Mouse (Mus musculus): ENCODE data around the gene Pde7b. TPM values are rescaled to one million over a fixed set of nuclear protein-coding genes. Genes with fewer than 3 reads are reported as not detected.
A peak's percentile ranks its signal among the peaks of the same experiment; 100 is the strongest.

The Pde7b gene
- total RNA-seq, 1 experiment from 2014 or later: 19.0 TPM

- no peak for DNase-seq
Observed at GRCm38 (mm10) chr10:20653299-20653698, 71.6 kb downstream of the Pde7b start.

DNA sequence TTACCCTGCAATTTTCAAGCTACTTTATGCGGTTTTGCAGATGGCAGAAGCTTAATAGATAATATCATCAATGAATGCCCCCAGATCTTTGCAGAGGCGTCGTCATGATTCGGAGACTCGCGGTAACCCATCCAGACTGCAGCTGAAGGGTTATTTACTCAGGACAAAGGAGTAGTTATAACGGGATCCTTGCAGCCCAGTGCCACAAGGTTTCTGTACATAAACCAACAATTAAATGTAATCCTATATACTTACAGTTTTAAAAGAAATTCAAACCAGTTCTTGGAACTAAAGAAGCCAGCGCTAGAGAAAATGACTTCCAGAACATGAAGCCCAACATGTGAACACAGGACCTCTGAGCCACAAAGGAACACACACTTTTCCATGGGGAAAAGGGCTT, 88.5 kb downstream of the Pde7b start:
- DNase-seq: no peak

- no peak for DNase-seq
Observed at GRCm38 (mm10) chr10:20633085-20633415, 91.8 kb downstream of the Pde7b start.

GRCm38 (mm10) chr10:20632256-20633084, 92.4 kb downstream of the Pde7b start:
- DNase-seq: no peak

GRCm38 (mm10) chr10:20630122-20630521, 94.8 kb downstream of the Pde7b start:
- DNase-seq: peak; percentile 45

GRCm38 (mm10) chr10:20625702-20626375, 99.0 kb downstream of the Pde7b start:
- no peak for DNase-seq

GRCm38 (mm10) chr10:20621661-20622454, 103.0 kb downstream of the Pde7b start:
- DNase-seq: no peak

DNA sequence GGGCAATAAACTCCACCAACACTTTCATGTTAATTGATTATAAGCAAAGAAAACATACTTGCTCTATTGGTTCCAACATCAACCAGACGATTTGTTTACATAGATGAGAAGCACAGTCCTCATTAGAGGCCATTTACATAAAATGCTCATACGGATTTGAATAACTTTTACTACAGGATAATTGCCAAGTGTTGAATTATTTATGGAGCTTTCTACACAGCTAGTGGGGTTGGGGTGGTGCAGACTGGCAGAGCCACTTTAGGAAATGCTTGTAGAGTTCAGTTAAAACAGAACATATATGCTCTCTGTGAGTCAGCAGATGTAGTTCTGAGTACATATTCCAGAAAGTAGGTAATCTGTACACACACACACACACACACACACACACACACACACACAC, 118.9 kb downstream of the Pde7b start:
- no peak for DNase-seq

- DNase-seq: peak; percentile 30
Observed at GRCm38 (mm10) chr10:20595107-20595810, 129.6 kb downstream of the Pde7b start.

DNA sequence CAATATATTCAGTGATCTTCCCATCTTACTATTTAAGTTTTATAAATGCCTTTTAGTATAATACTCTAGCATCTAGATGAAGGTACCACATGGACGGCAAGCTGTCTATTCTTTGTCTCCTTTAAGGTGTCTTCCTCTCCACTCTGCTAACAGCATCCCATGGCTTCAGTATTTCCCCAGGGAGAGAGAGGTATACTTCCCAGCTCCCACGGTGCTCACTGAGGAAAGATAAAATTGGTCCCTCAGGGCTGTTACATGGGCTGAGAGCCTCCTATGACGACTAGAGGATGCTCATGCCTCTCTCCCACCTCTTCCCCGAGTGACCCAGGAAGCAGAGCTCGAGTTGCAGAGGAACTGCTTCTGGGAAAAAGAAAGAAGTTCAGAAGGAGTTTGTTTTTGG, 130.9 kb downstream of the Pde7b start:
- no peak for DNase-seq

GRCm38 (mm10) chr10:20590100-20590499, 134.8 kb downstream of the Pde7b start:
- peak; percentile 5 for DNase-seq

GRCm38 (mm10) chr10:20585959-20586358, 138.9 kb downstream of the Pde7b start:
- no peak for DNase-seq

- no peak for DNase-seq
Observed at GRCm38 (mm10) chr10:20575002-20575401, 149.9 kb downstream of the Pde7b start.

- no peak for DNase-seq
Observed at GRCm38 (mm10) chr10:20574414-20574813, 150.5 kb downstream of the Pde7b start.

DNA sequence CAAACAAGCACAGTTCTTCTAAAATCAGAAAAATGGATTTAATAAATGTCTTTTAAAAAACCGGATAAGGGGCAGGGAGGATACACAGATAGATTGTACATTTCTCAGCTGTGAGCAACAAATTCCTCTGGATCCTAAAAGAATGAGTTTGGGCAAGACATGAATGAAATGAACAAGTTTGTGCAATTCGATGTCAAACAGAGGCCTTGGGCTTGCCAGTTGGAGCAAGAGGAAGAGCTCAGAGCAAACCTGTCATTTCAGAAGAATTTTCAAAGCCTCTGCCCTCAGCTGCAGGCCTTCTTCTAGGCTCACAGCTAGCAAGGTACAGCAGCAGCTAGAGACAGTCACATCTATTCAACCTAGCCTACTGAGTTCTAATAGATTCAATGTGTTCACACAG, 153.4 kb downstream of the Pde7b start:
- DNase-seq: peak; percentile 20

GRCm38 (mm10) chr10:20568630-20569029, 156.2 kb downstream of the Pde7b start:
- peak; percentile 35 for DNase-seq

DNA sequence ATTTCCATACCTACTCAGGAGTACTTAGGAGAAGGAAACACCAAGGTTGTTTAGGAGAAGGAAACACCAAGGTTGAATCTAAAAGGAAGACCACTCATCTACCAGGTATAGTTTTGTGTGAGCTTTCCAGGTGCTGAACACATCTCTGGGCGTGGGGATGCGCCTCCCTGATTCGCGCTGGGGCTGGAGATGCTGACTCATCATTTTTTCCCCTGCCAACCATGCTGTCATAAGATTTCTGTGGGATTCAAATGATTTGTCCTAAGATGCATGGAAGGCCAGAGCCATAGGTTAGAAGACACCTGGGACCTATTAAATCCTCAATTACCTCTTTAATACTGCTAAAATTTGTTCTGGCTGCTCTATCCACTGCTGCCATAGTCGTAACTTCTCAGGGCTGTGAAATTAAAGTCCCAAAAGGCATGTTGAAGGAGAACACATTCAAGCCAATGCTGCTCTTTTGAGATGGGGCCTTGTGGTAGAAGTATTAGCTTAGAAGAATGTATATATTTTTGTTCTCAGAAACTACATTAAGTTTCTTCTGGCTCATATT, 157.1 kb downstream of the Pde7b start:
- no peak for DNase-seq

- DNase-seq: no peak
Observed at GRCm38 (mm10) chr10:20556477-20556876, 168.4 kb downstream of the Pde7b start.

GRCm38 (mm10) chr10:20551341-20551740, 173.5 kb downstream of the Pde7b start:
- no peak for DNase-seq

GRCm38 (mm10) chr10:20550771-20551170, 174.1 kb downstream of the Pde7b start:
- peak; percentile 48 for DNase-seq

DNA sequence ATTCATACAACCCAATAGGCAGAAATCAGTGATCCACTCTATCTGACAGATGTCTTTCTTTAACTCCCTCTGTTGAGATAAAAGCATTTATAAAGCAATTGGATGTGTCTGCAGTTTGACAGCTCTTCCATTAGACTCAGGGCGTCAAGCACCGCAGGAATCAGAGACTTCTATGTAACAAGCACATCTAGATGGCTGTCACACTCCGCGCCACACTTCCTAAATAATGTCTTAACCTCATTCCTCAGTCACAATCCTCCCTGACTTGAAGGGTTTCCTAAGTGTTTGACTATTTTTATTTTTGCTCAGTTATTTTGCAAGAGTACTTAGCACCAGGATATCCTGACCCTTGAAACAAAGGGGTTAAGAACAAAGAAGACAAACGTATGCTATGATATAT, 174.7 kb downstream of the Pde7b start:
- DNase-seq: no peak

Data from adrenal gland, postnatal 14 days (tissue).